Mouse (Mus musculus) layer of hippocampus, adult 2 months (tissue): ENCODE results near the gene Fabp3. TPM values are rescaled to one million over a fixed set of nuclear protein-coding genes. Genes with fewer than 3 reads are reported as not detected.

Source experiments
- DNase-seq, 2 experiments: peaks; one replicate each; pipeline ENCODE4 v3.0.0; 2022; ENCODE audit warnings: low spot score in 2 of 2
- H3K27ac ChIP-seq: fragments of 200-600 bp; 2 replicates; pipeline ENCODE4 v1.8.1; 2022
- H3K4me3 ChIP-seq: fragments of 200-600 bp; 2 replicates; pipeline ENCODE4 v1.8.1; 2022; ENCODE audit warnings: mild to moderate bottlenecking
- CTCF ChIP-seq: fragments of 200-600 bp; conservative IDR thresholded peaks from 2 replicates; pipeline ENCODE4 v1.8.1; 2022; ENCODE audit warnings: antibody characterized with exemption, mild to moderate bottlenecking, moderate library complexity
- long read RNA-seq, 2 experiments: library from polyadenylated mRNA; stranded (forward); transcript quantifications; one replicate each; pipeline ENCODE4 v2.0.0; 2021; ENCODE audit warnings: borderline mapping rate in 2 of 2
- total RNA-seq, 2 experiments: library from RNA; stranded (reverse); gene quantifications; 2 replicates each; pipeline ENCODE4 v1.2.3; 2021

Fabp3 gene
- total RNA-seq = 10 to 100 TPM; 88.5 to 92.2 TPM
- long read RNA-seq, experiment 1, transcript Fabp3-201 (4 exons, 823 nt) = major isoform, 66 of 70 reads
- long read RNA-seq, experiment 1, partial matches to known transcripts = 2 of 70 reads
- long read RNA-seq, experiment 1, other reads (novel, unspliced or antisense) = 2 of 70 reads
- long read RNA-seq, experiment 2, transcript Fabp3-201 (4 exons, 823 nt) = major isoform, 83 of 90 reads
- long read RNA-seq, experiment 2, partial matches to known transcripts = 4 of 90 reads
- long read RNA-seq, experiment 2, other reads (novel, unspliced or antisense) = 3 of 90 reads

GRCm38 (mm10) chr4:130308231-130309081 lies at the start of gene Fabp3, which contains the start of gene Gm10570:
Gene Fabp3, plus strand, starts transcription at chr4:130308595.
Gene Gm10570, minus strand, starts transcription at chr4:130308674.
- DNase-seq = peak; percentile 72 to 74
- peak within 1 kb of the TSS; percentile 87 for H3K27ac ChIP-seq
- TF ChIP-seq CTCF = no peak
- H3K4me3 ChIP-seq = peak within 1 kb of the TSS; percentile 54

DNA sequence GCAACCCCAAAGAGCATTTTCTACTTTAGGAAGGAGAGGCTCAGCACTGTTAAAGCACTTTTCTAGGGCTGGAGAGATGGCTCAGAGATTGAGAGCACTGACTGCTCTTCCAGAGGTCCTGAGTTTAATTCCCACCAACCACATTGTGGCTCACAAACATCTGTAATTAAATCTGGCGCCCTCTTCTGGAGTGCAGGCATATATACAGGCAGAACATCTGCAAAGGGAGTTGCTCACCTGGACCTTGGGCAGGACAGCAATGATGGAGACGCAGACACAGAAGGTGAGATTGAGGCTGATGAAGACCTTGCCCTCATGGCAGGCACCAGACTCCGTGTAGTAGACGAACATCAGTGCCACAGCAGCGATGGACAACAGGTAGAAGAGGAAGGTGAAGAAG lies 48.0 kb upstream of the Fabp3 start:
- TF ChIP-seq CTCF = peak; percentile 69
- no peak for DNase-seq
- Histone ChIP-seq H3K27ac (no peak overlapping the region), H3K4me3 (no peak overlapping the region)

GRCm38 (mm10) chr4:130264131-130264530 lies 44.3 kb upstream of the Fabp3 start:
- TF ChIP-seq CTCF = no peak
- Histone ChIP-seq H3K4me3 (no peak overlapping the region), H3K27ac (peak overlapping the region; percentile 75)
- DNase-seq = no peak

GRCm38 (mm10) chr4:130264698-130265349 lies 43.6 kb upstream of the Fabp3 start:
- no peak overlapping the region for H3K4me3 ChIP-seq
- no peak overlapping the region for H3K27ac ChIP-seq
- TF ChIP-seq CTCF = peak; percentile 87
- DNase-seq = peak; percentile 46 to 74

- H3K27ac ChIP-seq = no peak overlapping the region
- no peak for DNase-seq
- TF ChIP-seq CTCF = no peak
- H3K4me3 ChIP-seq = no peak overlapping the region
These were observed 41.8 kb upstream of the Fabp3 start for GRCm38 (mm10) chr4:130266601-130267000.

- no peak for TF ChIP-seq CTCF
- DNase-seq = no peak
These were observed 41.3 kb upstream of the Fabp3 start for GRCm38 (mm10) chr4:130267069-130267468.

GRCm38 (mm10) chr4:130268736-130269135 lies 39.7 kb upstream of the Fabp3 start:
- no peak for TF ChIP-seq CTCF
- H3K27ac ChIP-seq = no peak overlapping the region; the same call in 1 of the 2 replicates
- DNase-seq = no peak
- H3K4me3 ChIP-seq = no peak overlapping the region

More at GRCm38 (mm10) chr4:130267069-130267468, 41.3 kb upstream of the Fabp3 start:
- no peak overlapping the region for H3K4me3 ChIP-seq
- H3K27ac ChIP-seq = no peak overlapping the region

- DNase-seq = peak; percentile 86
- Histone ChIP-seq H3K27ac (peak overlapping the region; percentile 92), H3K4me3 (no peak overlapping the region)
- no peak for TF ChIP-seq CTCF
These were observed 38.3 kb upstream of the Fabp3 start for GRCm38 (mm10) chr4:130270089-130270488.

DNA sequence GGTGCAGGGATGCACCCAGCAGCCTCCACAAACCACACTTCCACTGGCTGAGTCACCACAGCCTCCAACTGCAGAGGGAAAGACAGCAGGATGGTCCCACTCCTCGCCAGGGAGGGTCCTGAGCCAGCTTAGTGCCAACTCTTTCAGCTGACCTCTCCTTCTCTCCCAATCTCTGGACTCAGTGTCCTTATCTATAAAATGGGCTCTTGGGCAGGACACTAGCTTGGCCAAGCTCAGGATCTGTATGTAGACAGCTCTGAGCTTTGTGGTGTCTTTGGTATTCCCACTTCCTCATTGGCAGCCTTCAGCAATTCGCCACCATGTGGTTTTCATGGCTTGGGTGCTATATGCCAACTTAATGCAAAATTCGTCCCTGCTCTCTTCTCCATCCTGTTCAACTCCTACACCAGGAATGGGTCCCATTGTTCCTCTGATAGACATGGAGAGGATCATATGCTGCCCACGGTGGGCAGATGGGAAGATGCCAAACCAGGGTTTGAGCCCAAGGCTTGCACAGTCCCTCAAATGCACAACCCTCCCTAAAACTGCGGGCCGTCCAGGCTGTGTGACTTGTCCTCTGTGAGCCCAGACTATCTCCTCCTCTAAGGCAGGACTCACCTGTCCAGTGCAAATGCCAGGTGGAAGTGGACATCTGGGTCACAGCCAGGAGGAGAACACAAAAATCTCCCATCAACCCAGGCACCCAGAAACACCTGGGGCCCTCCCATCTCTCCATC lies 37.6 kb upstream of the Fabp3 start:
- DNase-seq = peak; percentile 28 to 42
- H3K27ac ChIP-seq = peak overlapping the region; percentile 92
- TF ChIP-seq CTCF = no peak
- H3K4me3 ChIP-seq = no peak overlapping the region

DNA sequence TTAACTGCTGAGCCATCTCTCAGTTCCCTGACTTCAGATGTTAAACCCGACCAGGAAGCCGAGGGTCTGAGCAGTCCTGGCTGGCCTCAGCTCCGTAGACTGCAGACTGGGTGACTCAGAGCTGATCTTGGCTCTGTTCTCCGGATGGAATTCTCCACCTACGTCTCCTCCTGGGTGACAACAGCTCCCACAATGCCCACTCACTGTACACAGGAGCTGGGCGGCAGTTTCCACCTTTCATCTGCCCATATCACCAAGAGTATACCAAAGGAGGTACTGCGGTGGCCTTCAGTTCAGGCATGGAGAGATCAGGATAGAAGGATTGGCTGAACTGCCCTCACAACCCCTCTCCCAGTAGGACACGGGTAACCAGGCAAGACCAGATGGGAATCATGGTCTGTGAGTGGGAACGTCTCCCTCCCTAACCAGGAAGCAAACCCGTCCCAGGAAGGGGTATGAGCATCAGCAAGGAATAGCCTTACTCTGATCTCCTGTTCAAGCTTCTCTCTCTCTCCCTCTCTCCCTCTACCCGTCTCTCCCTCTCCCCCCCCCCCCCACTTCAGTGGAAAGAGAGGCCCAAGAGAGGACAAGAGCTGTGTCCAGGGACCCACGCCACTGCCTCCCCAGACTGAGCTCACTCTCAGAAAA lies 34.6 kb upstream of the Fabp3 start:
- DNase-seq = peak; percentile 38 to 41
- H3K4me3 ChIP-seq = peak overlapping the region; percentile 69
- no peak for TF ChIP-seq CTCF
- H3K27ac ChIP-seq = peak overlapping the region; percentile 92

- no peak for TF ChIP-seq CTCF
- Histone ChIP-seq H3K4me3 (peak overlapping the region; percentile 69), H3K27ac (peak overlapping the region; percentile 92)
- no peak for DNase-seq
These were observed 33.9 kb upstream of the Fabp3 start for GRCm38 (mm10) chr4:130274346-130275015.
